Mouse (Mus musculus) midbrain, embryonic 14.5 days (tissue): ENCODE measurements around the gene Sgcd. TPM values are rescaled to one million over a fixed set of nuclear protein-coding genes. Genes with fewer than 3 reads are reported as not detected.

ENCODE experiments used
- ATAC-seq: fragments of 200-750 bp; cut with Nextera tagmentation; 2 replicates; pipeline ENCODE4 v1.8.0; 2017; ENCODE audit warnings: moderate number of reproducible peaks, moderate library complexity; ENCODE audit not compliant: low FRiP score, low TSS enrichment
- DNase-seq: peaks from one replicate; pipeline ENCODE4 v3.0.0-alpha.2; 2015
- H3K27ac ChIP-seq: fragments of 300-500 bp; sonication (generic); replicated peaks from 2 replicates; pipeline ENCODE4 v1.5.1; 2014; ENCODE audit warnings: mild to moderate bottlenecking, low read depth, low read length, moderate library complexity
- H3K27me3 ChIP-seq: fragments of 300-500 bp; sonication (generic); 2 replicates; pipeline ENCODE4 v1.6.1; 2014; ENCODE audit warnings: low read length, control low read depth, mixed read lengths; ENCODE audit not compliant: control insufficient read depth, insufficient read depth
- H3K36me3 ChIP-seq: fragments of 300-500 bp; sonication (generic); 2 replicates; pipeline ENCODE4 v1.6.1; 2014; ENCODE audit warnings: low read length, control low read depth; ENCODE audit not compliant: control insufficient read depth, insufficient read depth
- H3K4me1 ChIP-seq: fragments of 300-500 bp; sonication (generic); 2 replicates; pipeline ENCODE4 v1.6.1; 2014; ENCODE audit warnings: mild to moderate bottlenecking, antibody characterized with exemption, low read length, control low read depth; ENCODE audit not compliant: control insufficient read depth, insufficient read depth
- H3K4me2 ChIP-seq: fragments of 300-500 bp; sonication (generic); 2 replicates; pipeline ENCODE4 v1.6.1; 2014; ENCODE audit warnings: mild to moderate bottlenecking, low read length, moderate library complexity
- H3K4me3 ChIP-seq: fragments of 300-500 bp; sonication (generic); replicated peaks from 2 replicates; pipeline ENCODE4 v1.5.1; 2014; ENCODE audit warnings: low read depth, low read length
- H3K9ac ChIP-seq: fragments of 300-500 bp; sonication (generic); replicated peaks from 2 replicates; pipeline ENCODE4 v1.6.1; 2014; ENCODE audit warnings: mild to moderate bottlenecking, low read length, moderate library complexity
- H3K9me3 ChIP-seq: fragments of 300-500 bp; sonication (generic); 2 replicates; pipeline ENCODE4 v1.6.1; 2016; ENCODE audit warnings: low read length, control low read depth, mixed read lengths; ENCODE audit not compliant: control insufficient read depth
- WGBS: fragments of 180-500 bp; shearing (Covaris S2); extraction: QIAGEN DNeasy Blood & Tissue Kit; methylation state at CpG from one replicate; pipeline ENCODE4 v1.1.7; 2014; 5-methylcytosine and 5-hydroxymethylcytosine counted together
- polyA plus RNA-seq: library from polyadenylated mRNA; unstranded; fragments of >200 nt; fragmentation: Nextera tagmentation; extraction: Ambion mirVana; gene quantifications from 2 replicates; pipeline ENCODE4 v1.2.1, GENCODE M21; 2014

Sgcd gene
- polyA plus RNA-seq, 1 experiment from 2014 or later = 4.5 TPM

GRCm38 (mm10) chr11:47343486-47343885 lies 645.3 kb downstream of the Sgcd start:
- H3K9me3 ChIP-seq = no peaks in the 10 kb centered on the region
- ATAC-seq = no peak
- H3K4me3 ChIP-seq = no peak overlapping the region
- no peak overlapping the region for H3K9ac ChIP-seq
- 0 out of 2 replicates have a peak, but pooled peaks cover 4% of the 10 kb centered on the region for H3K4me1 ChIP-seq
- no peaks in the 10 kb centered on the region for H3K27me3 ChIP-seq
- no peak for DNase-seq
- H3K4me2 ChIP-seq = no peak overlapping the region
- H3K27ac ChIP-seq = no peak overlapping the region
- 62% methylated on average over 2 of the region's 2 CpGs for WGBS
- no peaks in the 10 kb centered on the region for H3K36me3 ChIP-seq

- H3K9ac ChIP-seq = no peak overlapping the region
- no peaks in the 10 kb centered on the region for H3K27me3 ChIP-seq
- 86% methylated on average over 2 of the region's 2 CpGs for WGBS
Measured at GRCm38 (mm10) chr11:47333702-47334101, 655.1 kb downstream of the Sgcd start.

GRCm38 (mm10) chr11:47305579-47305978 lies 683.2 kb downstream of the Sgcd start:
- no peaks in the 10 kb centered on the region for H3K9me3 ChIP-seq
- no peak overlapping the region for H3K27ac ChIP-seq
- no peaks in the 10 kb centered on the region for H3K27me3 ChIP-seq
- H3K9ac ChIP-seq = no peak overlapping the region
- no peak overlapping the region for H3K4me2 ChIP-seq
- H3K4me3 ChIP-seq = no peak overlapping the region
- no peaks in the 10 kb centered on the region for H3K36me3 ChIP-seq
- H3K4me1 ChIP-seq = no peaks in the 10 kb centered on the region
- ATAC-seq (no peak), DNase-seq (no peak)

More at GRCm38 (mm10) chr11:47333702-47334101, 655.1 kb downstream of the Sgcd start:
- DNase-seq = no peak
- H3K4me3 ChIP-seq = no peak overlapping the region
- H3K4me2 ChIP-seq = no peak overlapping the region
- H3K9me3 ChIP-seq = no peaks in the 10 kb centered on the region
- ATAC-seq = no peak
- no peaks in the 10 kb centered on the region for H3K36me3 ChIP-seq
- no peak overlapping the region for H3K27ac ChIP-seq
- H3K4me1 ChIP-seq = no peaks in the 10 kb centered on the region

- Histone ChIP-seq H3K4me3 (no peak overlapping the region), H3K36me3 (no peaks in the 10 kb centered on the region), H3K9me3 (no peaks in the 10 kb centered on the region), H3K4me1 (no peaks in the 10 kb centered on the region), H3K4me2 (no peak overlapping the region), H3K9ac (no peak overlapping the region), H3K27me3 (no peaks in the 10 kb centered on the region), H3K27ac (no peak overlapping the region)
- DNase-seq (no peak), ATAC-seq (no peak)
- WGBS = 90% methylated on average over 12 of the region's 12 CpGs
Measured at GRCm38 (mm10) chr11:47304702-47305450, 683.9 kb downstream of the Sgcd start.

GRCm38 (mm10) chr11:47299777-47300176 lies 689.0 kb downstream of the Sgcd start:
- Histone ChIP-seq H3K4me3 (no peak overlapping the region), H3K4me2 (no peak overlapping the region), H3K27me3 (no peaks in the 10 kb centered on the region), H3K27ac (no peak overlapping the region), H3K9me3 (no peaks in the 10 kb centered on the region), H3K9ac (no peak overlapping the region), H3K36me3 (no peaks in the 10 kb centered on the region), H3K4me1 (no peaks in the 10 kb centered on the region)
- WGBS = 84% methylated on average over 1 of the region's 1 CpGs
- ATAC-seq (no peak), DNase-seq (no peak)

- no peak for DNase-seq
- Histone ChIP-seq H3K9me3 (no peaks in the 10 kb centered on the region), H3K9ac (no peak overlapping the region), H3K27ac (no peak overlapping the region), H3K4me2 (no peak overlapping the region), H3K36me3 (no peaks in the 10 kb centered on the region), H3K4me1 (no peaks in the 10 kb centered on the region), H3K4me3 (no peak overlapping the region), H3K27me3 (no peaks in the 10 kb centered on the region)
- ATAC-seq = no peak
- 93% methylated on average over 1 of the region's 1 CpGs for WGBS
Measured at GRCm38 (mm10) chr11:47297805-47298340, 690.9 kb downstream of the Sgcd start.

- H3K4me1 ChIP-seq = no peaks in the 10 kb centered on the region
- 91% methylated on average over 1 of the region's 1 CpGs for WGBS
- H3K36me3 ChIP-seq = no peaks in the 10 kb centered on the region
- DNase-seq = no peak
- no peaks in the 10 kb centered on the region for H3K27me3 ChIP-seq
- H3K4me3 ChIP-seq = no peak overlapping the region
- H3K27ac ChIP-seq = no peak overlapping the region
- no peak overlapping the region for H3K4me2 ChIP-seq
- H3K9ac ChIP-seq = no peak overlapping the region
- ATAC-seq = no peak
- H3K9me3 ChIP-seq = no peaks in the 10 kb centered on the region
Measured at GRCm38 (mm10) chr11:47294741-47295140, 694.0 kb downstream of the Sgcd start.

- no peaks in the 10 kb centered on the region for H3K9me3 ChIP-seq
- ATAC-seq (no peak), DNase-seq (peak; percentile 19)
- H3K4me1 ChIP-seq = no peaks in the 10 kb centered on the region
- no peak overlapping the region for H3K4me2 ChIP-seq
- H3K27ac ChIP-seq = no peak overlapping the region
- no peak overlapping the region for H3K9ac ChIP-seq
- H3K27me3 ChIP-seq = no peaks in the 10 kb centered on the region
- no peaks in the 10 kb centered on the region for H3K36me3 ChIP-seq
- 10% methylated on average over 4 of the region's 4 CpGs for WGBS
- no peak overlapping the region for H3K4me3 ChIP-seq
Measured at GRCm38 (mm10) chr11:47276586-47276985, 712.2 kb downstream of the Sgcd start.

- no peaks in the 10 kb centered on the region for H3K4me1 ChIP-seq
- no peaks in the 10 kb centered on the region for H3K9me3 ChIP-seq
- no peak for ATAC-seq
- no peak overlapping the region for H3K27ac ChIP-seq
- no peak overlapping the region for H3K9ac ChIP-seq
- H3K4me3 ChIP-seq = no peak overlapping the region
- no peaks in the 10 kb centered on the region for H3K36me3 ChIP-seq
- no peak for DNase-seq
- H3K4me2 ChIP-seq = no peak overlapping the region
- H3K27me3 ChIP-seq = no peaks in the 10 kb centered on the region
- WGBS = 82% methylated on average over 4 of the region's 4 CpGs
Measured at GRCm38 (mm10) chr11:47268556-47268955, 720.2 kb downstream of the Sgcd start.
